Mouse (Mus musculus): ENCODE measurements around the gene Unc13d. TPM values are rescaled to one million over a fixed set of nuclear protein-coding genes. Genes with fewer than 3 reads are reported as not detected.
"Not testable (repeated sequence)": the region's sequence is repeated elsewhere in the genome, so short reads cannot be mapped to it uniquely, and the experiment has no call there.

Unc13d gene
- total RNA-seq, 4 experiments from 2014 or later, result 0.34 to 0.56 (median 0.46) TPM

GRCm38 (mm10) chr11:116100839-116101238, 23.1 kb upstream of the Unc13d start:
- DNase-seq (ENCODE audit: low spot score in 2 of 2), result no peak

- DNase-seq (ENCODE audit: low spot score in 2 of 2), result peak; percentile 80 to 88
Measured at GRCm38 (mm10) chr11:116100385-116100784, 22.6 kb upstream of the Unc13d start.

GRCm38 (mm10) chr11:116099462-116099861, 21.7 kb upstream of the Unc13d start:
- DNase-seq (ENCODE audit: low spot score in 2 of 2), result no peak

GRCm38 (mm10) chr11:116098711-116099460, 21.1 kb upstream of the Unc13d start:
- no peak for DNase-seq (ENCODE audit: low spot score in 2 of 2)

- DNase-seq (ENCODE audit: low spot score in 2 of 2), result no peak
Measured at GRCm38 (mm10) chr11:116096213-116097108, 18.7 kb upstream of the Unc13d start.

- DNase-seq (ENCODE audit: low spot score in 2 of 2), result peak in 1 of 2 experiments; percentile 38
Measured at GRCm38 (mm10) chr11:116095573-116095972, 17.8 kb upstream of the Unc13d start.

GRCm38 (mm10) chr11:116093771-116094565, 16.2 kb upstream of the Unc13d start:
- no peak for DNase-seq (ENCODE audit: low spot score in 2 of 2)

GRCm38 (mm10) chr11:116092959-116093358, 15.2 kb upstream of the Unc13d start:
- not testable (repeated sequence) for DNase-seq (ENCODE audit: low spot score in 2 of 2)

GRCm38 (mm10) chr11:116091591-116091990, 13.8 kb upstream of the Unc13d start:
- DNase-seq (ENCODE audit: low spot score in 2 of 2), result no peak

- DNase-seq (ENCODE audit: low spot score in 2 of 2), result no peak
Measured at GRCm38 (mm10) chr11:116089545-116089944, 11.8 kb upstream of the Unc13d start.

- DNase-seq (ENCODE audit: low spot score in 2 of 2), result no peak
Measured at GRCm38 (mm10) chr11:116088741-116089394, 11.1 kb upstream of the Unc13d start.

- no peak for DNase-seq (ENCODE audit: low spot score in 2 of 2)
Measured at GRCm38 (mm10) chr11:116088188-116088587, 10.4 kb upstream of the Unc13d start.

GRCm38 (mm10) chr11:116087194-116088130, 9.7 kb upstream of the Unc13d start:
- DNase-seq (ENCODE audit: low spot score in 2 of 2), result peak; percentile 77

GRCm38 (mm10) chr11:116086258-116087193, 8.8 kb upstream of the Unc13d start, which contains the start of gene Wbp2:
Gene Wbp2 (minus strand): TSS chr11:116086995.
- peak; percentile 96 to 97 for DNase-seq (ENCODE audit: low spot score in 2 of 2)

- no peak for DNase-seq (ENCODE audit: low spot score in 2 of 2)
Measured at GRCm38 (mm10) chr11:116084166-116084565, 6.4 kb upstream of the Unc13d start.

GRCm38 (mm10) chr11:116083096-116083672, 5.4 kb upstream of the Unc13d start:
- DNase-seq (ENCODE audit: low spot score in 2 of 2), result no peak

GRCm38 (mm10) chr11:116081081-116081480, 3.3 kb upstream of the Unc13d start:
- peak in 1 of 2 experiments; percentile 34 for DNase-seq (ENCODE audit: low spot score in 2 of 2)

- no peak for DNase-seq (ENCODE audit: low spot score in 2 of 2)
Measured at GRCm38 (mm10) chr11:116079511-116079910, 1.8 kb upstream of the Unc13d start.
